Mouse (Mus musculus) telencephalon, adult 2 months (tissue): Measurements from ENCODE around the gene Rdm1.

Experiments
- DNase-seq: peaks from one replicate; pipeline ENCODE4 v3.0.0-alpha.2; 2011; ENCODE audit warnings: low read depth, low spot score

Gene Rdm1

GRCm38 (mm10) chr11:101657886-101658750 lies 31.1 kb downstream of the Rdm1 start:
- peak; percentile 96 for DNase-seq

DNA sequence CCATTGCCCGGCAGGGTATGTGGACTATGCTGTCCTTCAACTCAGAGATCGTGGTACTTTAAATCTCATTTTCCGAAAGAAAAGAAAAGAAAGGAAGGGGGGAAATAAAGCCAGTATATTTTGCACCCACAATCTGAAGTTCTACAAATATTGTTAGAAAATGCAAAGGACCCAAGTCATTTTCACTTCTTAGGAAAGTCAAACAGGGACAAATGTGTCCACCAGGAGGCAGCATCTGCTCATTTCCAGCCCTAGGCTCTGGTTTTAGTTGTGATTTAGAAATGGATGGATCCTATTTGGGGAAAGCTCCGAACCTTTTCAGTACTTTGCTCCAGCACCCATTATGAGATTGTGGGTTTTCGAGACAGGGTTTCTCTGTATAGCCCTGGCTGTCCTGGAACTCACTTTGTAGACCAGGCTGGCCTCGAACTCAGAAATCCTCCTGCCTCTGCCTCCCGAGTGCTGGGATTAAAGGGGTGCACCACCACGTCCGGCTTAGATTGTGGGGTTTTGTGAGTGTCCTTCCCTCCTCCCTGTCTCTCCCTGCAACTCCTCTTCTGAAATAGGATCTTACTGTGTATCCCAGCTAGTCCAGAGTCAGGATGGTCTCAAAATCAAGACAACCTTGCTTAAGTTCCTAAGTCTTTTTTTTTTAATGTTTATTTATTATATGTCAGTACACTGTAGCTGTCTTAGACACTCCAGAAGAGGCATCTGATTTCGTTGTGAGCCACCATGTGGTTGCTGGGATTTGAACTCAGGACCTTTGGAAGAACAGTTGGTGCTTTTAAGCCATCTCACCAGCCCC lies 32.0 kb downstream of the Rdm1 start:
- DNase-seq: peak; percentile 72

- no peak for DNase-seq
Observed at GRCm38 (mm10) chr11:101661191-101661590, 34.2 kb downstream of the Rdm1 start.

GRCm38 (mm10) chr11:101661786-101662185 lies 34.8 kb downstream of the Rdm1 start:
- no peak for DNase-seq

- DNase-seq: no peak
Observed at GRCm38 (mm10) chr11:101663229-101664027, 36.4 kb downstream of the Rdm1 start.

DNA sequence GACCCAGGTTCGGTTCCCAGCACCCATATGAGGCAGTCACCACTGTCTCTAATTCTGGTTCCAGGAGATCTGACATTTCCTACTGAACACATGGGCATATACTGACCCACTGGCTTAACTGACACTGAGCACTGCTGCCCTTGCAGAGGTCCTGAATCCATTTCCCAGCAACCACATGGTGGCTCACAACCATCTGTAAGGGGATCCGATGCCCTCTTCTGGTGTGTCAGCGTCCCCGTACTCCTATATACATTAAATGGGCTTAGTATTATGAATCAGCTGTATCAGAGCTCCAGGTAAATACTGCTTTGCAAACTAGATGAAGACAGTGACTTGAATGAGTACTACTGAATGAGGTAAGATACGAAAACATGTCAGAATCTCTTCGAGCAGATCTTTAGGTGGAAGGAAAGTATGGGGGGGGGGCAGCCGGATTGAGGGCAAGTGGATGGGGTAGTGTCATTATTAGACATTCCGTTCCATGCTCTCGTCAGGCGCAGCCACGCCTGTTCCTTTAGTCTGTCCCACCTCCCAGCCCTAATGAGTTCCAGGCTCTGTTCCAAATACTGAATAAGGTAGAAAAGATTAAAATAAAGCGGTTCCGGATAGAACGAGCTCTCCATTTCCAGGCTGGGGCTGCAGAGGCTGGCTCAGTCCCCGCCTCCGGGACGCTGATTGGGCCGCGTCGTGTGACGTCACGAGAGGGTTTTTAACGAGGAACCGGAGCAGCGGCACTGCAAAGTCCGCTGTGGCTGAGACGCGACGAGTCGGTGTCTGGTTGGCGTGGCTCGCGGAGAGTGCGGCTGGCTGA lies 38.0 kb downstream of the Rdm1 start, which contains the start of gene Arl4d:
Arl4d (plus strand) TSS at position 717 of the 811 bp plus-strand sequence.
- DNase-seq: peak; percentile 88

- no peak for DNase-seq
Observed at GRCm38 (mm10) chr11:101665636-101665992, 38.6 kb downstream of the Rdm1 start.

DNA sequence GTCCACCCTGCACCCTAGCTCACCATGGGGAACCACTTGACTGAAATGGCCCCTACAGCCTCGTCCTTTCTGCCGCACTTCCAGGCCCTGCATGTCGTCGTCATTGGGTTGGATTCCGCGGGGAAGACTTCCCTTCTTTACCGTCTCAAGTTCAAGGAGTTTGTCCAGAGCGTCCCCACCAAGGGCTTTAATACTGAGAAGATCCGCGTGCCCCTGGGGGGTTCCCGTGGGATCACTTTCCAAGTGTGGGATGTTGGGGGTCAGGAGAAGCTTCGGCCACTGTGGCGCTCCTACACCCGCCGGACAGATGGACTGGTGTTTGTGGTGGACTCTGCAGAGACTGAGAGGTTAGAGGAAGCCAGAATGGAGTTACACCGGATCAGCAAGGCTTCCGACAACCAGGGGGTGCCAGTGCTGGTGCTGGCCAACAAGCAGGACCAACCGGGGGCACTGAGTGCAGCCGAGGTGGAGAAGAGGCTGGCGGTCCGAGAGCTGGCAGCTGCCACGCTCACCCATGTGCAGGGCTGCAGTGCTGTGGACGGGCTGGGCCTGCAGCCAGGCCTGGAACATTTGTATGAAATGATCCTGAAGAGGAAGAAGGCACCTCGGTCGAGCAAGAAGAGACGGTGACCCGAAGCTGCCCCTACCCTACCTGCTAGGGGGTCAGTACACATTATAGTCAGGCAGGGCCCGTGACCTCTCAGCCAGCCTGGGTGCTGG lies 39.8 kb downstream of the Rdm1 start:
- DNase-seq: no peak

GRCm38 (mm10) chr11:101667871-101668532 lies 41.0 kb downstream of the Rdm1 start:
- peak; percentile 72 for DNase-seq

GRCm38 (mm10) chr11:101668546-101669261 lies 41.7 kb downstream of the Rdm1 start:
- no peak for DNase-seq

- DNase-seq: no peak
Observed at GRCm38 (mm10) chr11:101670334-101670733, 43.3 kb downstream of the Rdm1 start.

DNA sequence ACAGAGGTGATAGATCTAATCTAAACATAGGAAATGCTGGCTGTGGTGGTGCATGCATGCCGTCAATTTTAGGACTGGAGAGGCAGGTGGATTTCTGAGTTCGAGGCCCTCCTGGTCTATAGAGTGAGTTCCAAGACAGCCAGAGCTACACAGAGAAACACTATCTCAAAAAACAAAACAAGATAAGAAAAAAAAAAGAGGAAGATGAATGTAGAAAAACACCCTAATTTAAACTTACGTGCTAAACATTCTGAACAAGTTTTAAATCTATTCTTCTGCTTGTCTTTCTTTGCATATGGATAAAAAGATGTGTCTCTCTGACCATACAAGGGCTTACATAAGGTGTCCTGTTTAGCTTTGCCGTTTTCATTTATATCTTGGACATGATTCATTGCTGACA lies 44.3 kb downstream of the Rdm1 start:
- no peak for DNase-seq

DNA sequence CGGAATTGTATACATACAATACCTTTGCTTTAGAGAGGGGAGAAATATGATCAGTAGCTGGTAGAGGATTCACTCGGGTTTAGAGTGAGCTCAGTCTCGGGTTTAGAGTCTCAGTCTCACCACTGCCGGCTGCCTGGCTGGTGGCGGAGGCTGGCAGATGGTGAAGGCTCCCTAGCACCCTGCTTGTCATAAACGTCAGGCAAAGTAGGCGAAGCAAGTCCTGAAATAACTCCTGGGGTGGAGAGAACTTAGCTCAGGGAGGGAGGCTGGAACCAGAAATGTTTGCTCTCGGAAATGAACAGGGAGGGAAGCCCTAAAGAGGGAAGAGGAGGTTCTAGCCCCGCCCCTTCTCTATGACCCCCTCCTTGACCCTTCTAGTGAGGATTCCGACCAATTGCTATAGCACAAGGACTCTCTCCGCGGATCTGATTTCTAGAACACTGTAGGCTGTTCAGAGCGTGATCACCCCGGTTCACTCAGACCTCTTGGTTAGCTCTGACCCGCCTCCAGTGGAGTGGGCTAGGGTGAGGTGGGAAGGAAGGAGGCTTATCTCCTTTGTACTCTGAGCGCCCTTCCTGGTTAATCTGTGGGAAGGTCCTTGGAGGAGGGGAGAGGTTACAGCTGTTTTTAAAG lies 46.1 kb downstream of the Rdm1 start:
- peak; percentile 92 for DNase-seq

GRCm38 (mm10) chr11:101674106-101674505 lies 47.1 kb downstream of the Rdm1 start:
- no peak for DNase-seq

- DNase-seq: no peak
Observed at GRCm38 (mm10) chr11:101675349-101675748, 48.4 kb downstream of the Rdm1 start.

GRCm38 (mm10) chr11:101677655-101678054 lies 50.7 kb downstream of the Rdm1 start:
- DNase-seq: no peak

DNA sequence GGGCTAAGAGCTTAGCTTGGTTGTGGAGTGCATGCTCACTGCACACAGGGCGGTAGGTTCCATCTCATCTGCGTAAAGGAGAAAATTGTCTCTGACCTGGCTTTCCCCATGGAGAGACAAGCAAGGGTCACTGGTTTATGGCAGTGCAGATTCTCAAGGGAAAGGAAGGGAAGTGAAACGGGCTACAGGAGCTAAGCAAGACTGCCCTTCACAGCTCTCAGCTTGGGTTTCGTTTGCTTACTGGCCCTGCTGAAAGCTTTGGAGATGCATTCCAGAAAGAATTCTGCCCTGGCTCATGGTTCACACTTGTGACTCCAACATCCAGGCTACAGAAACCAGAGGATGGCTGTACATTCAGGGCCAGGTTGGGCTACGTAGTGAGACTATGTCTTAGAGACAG lies 51.8 kb downstream of the Rdm1 start:
- no peak for DNase-seq

DNA sequence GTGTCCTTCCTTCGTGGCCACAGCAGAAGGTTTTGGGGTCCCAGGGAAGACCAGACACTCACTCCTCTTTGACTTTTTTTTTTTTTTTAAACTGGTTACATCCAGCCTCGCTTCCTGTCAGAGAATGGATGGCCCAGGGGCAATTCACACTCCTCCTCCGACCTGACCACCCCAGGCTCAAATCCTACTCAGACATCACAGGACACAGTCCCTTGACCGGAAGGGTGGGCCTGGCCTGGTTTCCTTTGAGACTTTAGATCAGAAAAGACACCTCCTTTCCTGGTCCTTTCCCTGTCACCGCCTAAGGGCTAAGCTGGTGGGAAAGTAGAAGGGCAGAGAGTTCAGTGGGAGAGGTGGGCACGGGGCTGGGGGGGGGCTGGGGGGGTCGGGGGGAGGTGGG lies 52.9 kb downstream of the Rdm1 start:
- no peak for DNase-seq
